In genomic region chr9:20642101-20642895, GRCm38 (mm10) we compare ENCODE assay signal across 8 mouse cellular contexts. TPM values are rescaled to one million over a fixed set of nuclear protein-coding genes. Genes with fewer than 3 reads are reported as not detected.
DNase-seq lines count a peak whose midpoint lies in the region; ATAC-seq and TF ChIP-seq lines count a peak whose summit lies in the region.

Gene Ubl5, plus strand, starts transcription at chr9:20642878.

- H3K36me3 ChIP-seq in hindbrain, embryonic 14.5 days (replicated peaks; ENCODE audit: control insufficient read depth, insufficient read depth), result peaks cover 37% of the 10 kb centered on the region

- peak within 1 kb of the TSS; percentile 84 for H3K9ac ChIP-seq in hindbrain, embryonic 14.5 days

- WGBS in hindbrain, embryonic 14.5 days, result under 1% methylated on average over 50 of the region's 51 CpGs

- ATAC-seq in hindbrain, embryonic 14.5 days (ENCODE audit: low FRiP score), result peak; percentile 91
- ATAC-seq in megakaryocyte-erythroid progenitor cell, adult 5-6 weeks (replicated peaks; ENCODE audit: low FRiP score, low TSS enrichment, poor library complexity, severe bottlenecking), result peak; percentile 48

- no peaks in the 10 kb centered on the region for H3K9me3 ChIP-seq in hindbrain, embryonic 14.5 days (ENCODE audit: control insufficient read depth, low read length)

- H3K27ac ChIP-seq in layer of hippocampus, adult 2 months, result peak within 1 kb of the TSS; percentile 94; the same call in 1 of the 2 replicates
- peak within 1 kb of the TSS; percentile 89 for H3K27ac ChIP-seq in hindbrain, embryonic 14.5 days

- H3K4me2 ChIP-seq in hindbrain, embryonic 14.5 days (replicated peaks), result peak within 1 kb of the TSS; percentile 98

- no peak for TF ChIP-seq CTCF in layer of hippocampus, adult 2 months (conservative IDR thresholded peaks at IDR 0.05)

- H3K4me3 ChIP-seq in layer of hippocampus, adult 2 months, result peak within 1 kb of the TSS; percentile 94
- H3K4me3 ChIP-seq in hindbrain, embryonic 14.5 days (replicated peaks; ENCODE audit: low read length), result peak within 1 kb of the TSS; percentile 79

- intact Hi-C loops in left cerebral cortex, postnatal 25 days (cut with DNase I), result loop anchor here (10.0 kb wide), 1 partner anchor 147 kb away; the partner anchor contains the start of gene Zfp426

- peaks cover 23% of the 10 kb centered on the region for H3K4me1 ChIP-seq in hindbrain, embryonic 14.5 days (replicated peaks; ENCODE audit: control insufficient read depth, insufficient read depth, low read length)

- no peaks in the 10 kb centered on the region for H3K27me3 ChIP-seq in hindbrain, embryonic 14.5 days (ENCODE audit: control insufficient read depth, insufficient read depth, low read length)

- DNase-seq in layer of hippocampus, adult 2 months (ENCODE audit: low spot score in 2 of 2), result no peak
- DNase-seq in layer of hippocampus, adult 9-11 months, result no peak
- DNase-seq in c-Kit-positive CD71-positive TER-119-positive erythroid progenitor cells, embryonic 14.5 days (ENCODE audit: low spot score), result peak; percentile 67
- peak; percentile 37 for DNase-seq in gastrocnemius, adult 18-20 months (ENCODE audit: low spot score)
- DNase-seq in hindbrain, embryonic 14.5 days (ENCODE audit: low spot score), result peak; percentile 90
- DNase-seq in left cerebral cortex, postnatal 25 days (ENCODE audit: low spot score in 2 of 2), result peak in 1 of 2 experiments; percentile 36
- peak; percentile 51 to 64 for DNase-seq in spleen, postnatal 14 days (ENCODE audit: low spot score in 2 of 2)

RNA-seq across cellular contexts. Expression of gene Ubl5, which starts in this region (rescaled TPM):
- 100 to 1,000 TPM; 277 to 326 TPM for total RNA-seq in layer of hippocampus, adult 2 months (2021)
- total RNA-seq in gastrocnemius, adult 18-20 months (2021), result 100 to 1,000 TPM; 210 to 236 TPM
- 414 and 480 TPM in 2 replicates for polyA plus RNA-seq in hindbrain, embryonic 14.5 days (2014; fragmentation: Nextera tagmentation; extraction: Ambion mirVana)
- total RNA-seq in left cerebral cortex, postnatal 25 days (2021), result 100 to 1,000 TPM; 320 to 340 TPM
- total RNA-seq in megakaryocyte-erythroid progenitor cell, adult 5-6 weeks (2014; fragmentation: Nextera tagmentation), result 379 and 438 TPM in 2 replicates
- total RNA-seq in megakaryocyte-erythroid progenitor cell, adult 5-6 weeks (2017), result 101 and 188 TPM in 2 replicates

Comparison
In these comparisons a context has a peak if more than half of its experiments do, and no peak if none do; other contexts are left out.
1. DNase-seq: peak in c-Kit-positive CD71-positive TER-119-positive erythroid progenitor cells, embryonic 14.5 days (single experiment), gastrocnemius, adult 18-20 months (single experiment), hindbrain, embryonic 14.5 days (single experiment) and spleen, postnatal 14 days (2 of 2); none in layer of hippocampus, adult 2 months (0 of 2) and layer of hippocampus, adult 9-11 months (single experiment).